Mouse (Mus musculus) regulatory T cell (primary cell): ENCODE results near the gene Cpvl.

Experiments
- in situ Hi-C: fragments of 300-600 bp; cut with MboI, MseI; formaldehyde crosslinking; loops from one replicate; pipeline ENCODE4 v1.15.1; 2025; ENCODE audit warnings: high pct_unique_total_duplicates

Cpvl gene

GRCm38 (mm10) chr6:53937143-53938134, 41.0 kb downstream of the Cpvl start:
- in situ Hi-C loops, result no loop called here

DNA sequence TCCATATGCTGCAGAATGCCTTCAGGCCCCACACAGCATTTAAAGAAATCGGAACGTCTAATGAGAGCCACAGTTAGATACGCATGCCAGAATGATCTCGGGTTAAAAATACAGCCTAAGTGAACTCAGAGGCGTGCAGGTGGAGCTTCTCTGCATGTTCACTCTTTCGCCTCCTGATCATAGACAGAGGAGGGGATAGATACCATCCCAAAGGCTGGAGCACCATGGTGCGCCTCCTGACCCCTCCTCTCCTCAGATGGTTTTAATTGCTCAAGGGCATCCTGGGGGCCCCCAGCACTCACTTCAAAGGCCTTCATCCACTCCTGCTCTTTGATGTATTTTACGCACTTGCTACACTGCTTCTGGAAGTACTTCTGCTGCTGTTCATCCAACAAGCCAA, 46.9 kb downstream of the Cpvl start:
- in situ Hi-C loops, result no loop called here

- in situ Hi-C loops, result no loop called here
Measured at GRCm38 (mm10) chr6:53929858-53930257, 48.6 kb downstream of the Cpvl start.

GRCm38 (mm10) chr6:53926197-53926596, 52.3 kb downstream of the Cpvl start:
- in situ Hi-C loops, result no loop called here

DNA sequence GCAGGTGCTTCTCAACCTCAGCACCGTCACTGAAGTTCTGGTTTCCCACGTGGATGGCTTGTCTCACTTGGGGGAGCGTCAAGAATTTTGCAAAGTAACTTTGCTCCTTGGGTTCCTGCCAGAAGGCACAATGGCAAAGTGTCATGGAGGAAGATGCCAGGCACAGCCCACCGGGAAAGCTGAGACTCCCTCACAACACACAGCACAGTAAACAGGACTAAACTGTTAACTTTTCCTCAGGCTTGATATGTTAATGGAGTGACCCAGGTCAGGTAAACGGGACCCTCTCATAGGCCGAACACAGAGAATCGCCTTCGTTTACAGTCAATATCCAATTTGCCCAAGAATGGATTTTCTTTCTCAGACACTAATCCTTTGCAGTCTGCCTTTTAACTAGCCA, 53.3 kb downstream of the Cpvl start:
- in situ Hi-C loops, result no loop called here

DNA sequence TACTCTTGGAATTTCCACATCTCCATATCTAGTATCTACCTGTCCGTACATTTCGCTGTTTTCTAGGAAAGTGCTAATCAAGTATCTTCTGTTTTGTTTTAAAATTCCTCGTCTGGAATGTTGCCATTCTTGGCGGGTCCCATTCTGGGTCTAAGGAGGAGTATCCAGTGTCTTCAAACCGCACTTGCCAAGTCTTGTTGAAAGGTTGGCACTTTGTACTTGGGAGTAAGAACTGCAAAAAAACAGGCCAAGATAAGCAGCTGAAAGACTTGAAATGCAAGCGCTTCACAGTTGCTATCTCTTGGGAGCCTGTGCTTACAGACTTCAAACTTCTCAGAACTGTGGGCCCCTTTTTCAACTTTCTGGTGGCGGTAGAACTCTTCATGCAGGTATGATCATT, 58.4 kb downstream of the Cpvl start:
- in situ Hi-C loops, result no loop called here

GRCm38 (mm10) chr6:53917026-53917558, 61.4 kb downstream of the Cpvl start:
- in situ Hi-C loops, result no loop called here

DNA sequence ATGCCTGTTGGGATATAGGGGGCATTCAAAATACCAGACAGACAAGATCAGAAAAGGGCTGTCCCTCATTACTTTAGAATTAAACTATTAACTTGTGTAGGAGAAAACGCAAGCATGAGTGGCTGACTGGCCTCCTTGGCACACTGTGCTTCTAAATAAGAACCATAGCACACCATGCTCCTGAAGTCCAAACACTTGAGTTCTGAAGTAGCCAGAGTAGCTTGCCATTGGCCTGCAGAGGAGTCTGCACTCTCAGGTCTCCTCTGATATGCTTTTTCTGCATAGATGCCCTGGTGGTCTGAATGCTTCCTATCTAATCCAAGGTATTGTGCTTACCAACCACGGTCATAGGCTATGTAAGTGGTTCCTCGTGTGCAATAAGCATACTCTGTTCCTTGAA, 63.1 kb downstream of the Cpvl start:
- in situ Hi-C loops, result no loop called here

DNA sequence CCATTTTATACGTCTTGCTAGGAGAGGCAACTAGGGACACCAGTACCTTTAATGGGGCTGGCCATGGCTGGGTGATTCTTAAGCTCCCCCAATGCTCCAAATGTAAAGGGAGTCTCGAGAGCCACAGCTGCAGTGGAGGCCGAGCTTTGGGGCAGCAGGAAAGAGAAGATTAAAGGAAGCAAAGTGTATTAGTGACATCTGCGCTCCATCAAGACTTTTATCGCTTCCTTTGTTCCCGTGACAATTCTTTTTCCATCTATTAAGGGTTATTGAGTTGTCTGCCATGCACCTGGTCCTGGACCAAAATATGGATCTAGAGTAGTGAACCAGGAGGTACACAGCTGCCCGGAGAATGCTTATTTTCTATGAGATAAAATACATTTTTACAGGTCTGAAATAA, 65.3 kb downstream of the Cpvl start:
- in situ Hi-C loops, result no loop called here

- in situ Hi-C loops, result no loop called here
Measured at GRCm38 (mm10) chr6:53912112-53912782, 66.2 kb downstream of the Cpvl start.

DNA sequence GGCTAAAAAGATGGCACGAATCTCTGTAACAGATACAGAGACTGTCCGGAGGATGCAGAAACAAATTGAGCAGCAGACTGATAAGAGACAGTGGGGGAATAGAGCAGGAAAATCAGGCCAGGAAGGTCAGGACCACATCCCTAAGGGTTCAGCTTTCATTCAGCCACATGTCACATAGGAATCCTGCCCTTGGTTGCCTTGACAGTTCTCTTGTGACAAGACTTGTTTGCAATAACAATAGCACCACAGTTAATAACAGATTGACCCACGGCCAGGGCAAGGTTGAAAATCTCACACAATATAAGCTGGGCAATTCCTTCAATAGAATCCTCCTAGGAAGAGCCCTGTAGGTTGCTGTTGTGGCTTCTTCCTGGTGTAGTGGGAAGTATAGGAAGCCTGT, 68.5 kb downstream of the Cpvl start:
- in situ Hi-C loops, result no loop called here

DNA sequence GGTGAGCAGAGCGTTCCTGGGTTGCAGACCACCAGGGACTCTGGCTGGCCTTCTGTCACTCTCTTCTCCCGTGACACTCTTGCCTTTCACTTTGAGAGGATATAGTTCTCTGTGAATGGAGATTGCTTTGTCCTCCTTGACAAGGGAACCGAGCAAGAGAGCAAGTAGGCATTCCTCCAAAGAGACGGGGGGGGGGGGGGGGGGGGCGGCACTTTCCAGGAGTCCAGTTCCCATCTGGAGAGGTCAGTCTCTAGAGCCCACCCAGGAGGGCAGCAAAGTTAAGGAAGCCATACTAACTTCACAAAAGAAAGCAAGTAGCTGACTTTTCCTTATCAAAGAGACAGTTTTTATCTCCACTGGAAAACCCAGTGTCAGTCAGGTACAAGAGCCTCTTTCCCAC, 69.0 kb downstream of the Cpvl start:
- in situ Hi-C loops, result no loop called here

DNA sequence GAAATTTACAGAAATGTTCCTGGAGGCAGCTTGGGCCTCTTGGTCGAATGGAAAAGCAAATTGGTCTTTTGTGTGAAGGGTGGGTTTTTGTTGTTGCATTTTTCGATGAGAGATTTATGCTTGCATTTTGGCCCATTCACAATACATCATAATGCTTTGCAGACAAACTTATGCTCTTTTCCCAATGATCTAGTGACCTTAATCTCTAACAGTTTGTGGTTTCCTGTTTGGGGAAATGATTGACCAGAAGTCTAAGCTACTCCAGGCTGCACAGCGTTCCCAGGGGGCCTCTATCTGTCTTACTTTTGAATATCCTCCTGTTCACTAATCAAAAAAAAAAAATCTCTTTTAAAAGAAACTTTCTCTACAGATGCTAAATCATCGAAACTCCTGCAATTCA, 71.6 kb downstream of the Cpvl start:
- in situ Hi-C loops, result no loop called here

- in situ Hi-C loops, result no loop called here
Measured at GRCm38 (mm10) chr6:53906051-53906462, 72.4 kb downstream of the Cpvl start.

- in situ Hi-C loops, result no loop called here
Measured at GRCm38 (mm10) chr6:53905576-53905975, 72.9 kb downstream of the Cpvl start.

- in situ Hi-C loops, result no loop called here
Measured at GRCm38 (mm10) chr6:53904703-53905395, 73.6 kb downstream of the Cpvl start.

DNA sequence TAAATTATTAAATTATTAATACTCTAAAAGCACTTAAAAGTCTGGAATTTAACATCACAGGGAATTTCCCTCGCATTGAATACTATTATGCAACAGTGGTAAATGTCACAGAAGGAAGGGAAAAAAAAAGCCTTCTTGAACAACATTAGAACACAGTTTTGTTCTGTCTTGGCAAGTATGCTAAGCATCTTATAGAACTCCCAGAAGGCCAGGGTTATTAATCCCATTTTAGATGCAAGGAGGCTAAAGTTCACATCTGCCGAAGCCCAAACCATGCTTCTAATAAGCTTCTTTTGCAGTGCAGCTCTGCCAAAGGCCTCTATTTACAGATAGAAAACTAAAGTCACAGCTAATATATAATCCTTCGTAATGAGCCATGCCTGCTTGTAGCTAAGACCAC, 74.3 kb downstream of the Cpvl start:
- in situ Hi-C loops, result no loop called here

DNA sequence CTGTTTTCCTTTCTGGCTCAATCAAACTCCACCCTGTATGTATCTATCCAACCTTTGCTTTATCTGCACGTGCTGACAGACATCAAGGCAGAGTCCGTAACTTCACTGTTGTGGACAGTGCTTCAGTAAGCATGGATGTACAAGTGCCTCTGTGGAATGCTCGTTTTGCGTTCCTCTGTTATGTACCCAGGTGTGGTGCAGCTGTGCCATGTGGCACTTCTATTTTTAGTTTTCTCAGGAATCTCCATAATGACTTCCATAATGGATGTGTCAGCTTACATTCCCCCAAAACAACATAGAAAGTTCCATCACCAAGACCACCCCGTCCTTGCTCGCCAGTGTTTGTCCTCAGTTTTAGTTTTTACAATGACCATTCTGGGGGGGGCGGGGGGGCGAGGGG, 76.7 kb downstream of the Cpvl start:
- in situ Hi-C loops, result no loop called here

GRCm38 (mm10) chr6:53897872-53898464, 80.5 kb downstream of the Cpvl start:
- in situ Hi-C loops, result no loop called here

- in situ Hi-C loops, result no loop called here
Measured at GRCm38 (mm10) chr6:53897126-53897525, 81.3 kb downstream of the Cpvl start.

- in situ Hi-C loops, result no loop called here
Measured at GRCm38 (mm10) chr6:53893731-53894130, 84.7 kb downstream of the Cpvl start.

DNA sequence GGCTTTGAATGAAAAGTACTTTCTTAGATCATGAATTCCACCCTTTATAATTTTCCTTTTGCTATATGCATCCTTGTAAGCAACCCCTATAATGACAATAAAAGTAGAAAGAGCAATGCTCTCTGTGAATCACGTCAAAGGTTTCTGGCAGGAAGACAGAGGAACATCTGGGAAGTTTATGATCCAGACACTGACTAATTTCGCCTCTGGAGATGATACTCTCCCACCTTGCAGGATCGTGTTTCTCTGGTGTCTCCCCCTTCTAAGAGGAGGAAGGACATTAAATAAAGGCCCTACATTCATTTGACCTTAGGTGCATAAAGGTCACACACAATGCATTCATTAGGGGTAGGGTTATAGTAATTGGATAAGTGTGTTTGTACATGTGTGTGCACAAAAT, 87.4 kb downstream of the Cpvl start:
- in situ Hi-C loops, result no loop called here
